Mouse (Mus musculus) forebrain, embryonic 16.5 days (tissue): ENCODE measurements around the gene Gjc1. TPM values are rescaled to one million over a fixed set of nuclear protein-coding genes. Genes with fewer than 3 reads are reported as not detected.

Experiments
- ATAC-seq: fragments of 200-750 bp; cut with Nextera tagmentation; 2 replicates; pipeline ENCODE4 v1.8.0; 2017; ENCODE audit warnings: mild to moderate bottlenecking, moderate library complexity
- H3K27ac ChIP-seq: fragments of 300-500 bp; sonication (generic); 2 replicates; pipeline ENCODE4 v1.5.1; 2014; ENCODE audit warnings: low read length, control low read depth
- H3K27me3 ChIP-seq: fragments of 300-500 bp; sonication (generic); replicated peaks from 2 replicates; pipeline ENCODE4 v1.6.1; 2014; ENCODE audit warnings: low read length; ENCODE audit not compliant: control insufficient read depth, insufficient read depth
- H3K36me3 ChIP-seq: fragments of 300-500 bp; sonication (generic); 2 replicates; pipeline ENCODE4 v1.6.1; 2014; ENCODE audit not compliant: control insufficient read depth, insufficient read depth
- H3K4me1 ChIP-seq: fragments of 300-500 bp; sonication (generic); replicated peaks from 2 replicates; pipeline ENCODE4 v1.6.1; 2014; ENCODE audit warnings: low read length; ENCODE audit not compliant: control insufficient read depth, insufficient read depth
- H3K4me2 ChIP-seq: fragments of 300-500 bp; sonication (generic); 2 replicates; pipeline ENCODE4 v1.6.1; 2014; ENCODE audit warnings: mild to moderate bottlenecking, low read length, control low read depth
- H3K4me3 ChIP-seq: fragments of 300-500 bp; sonication (generic); replicated peaks from 2 replicates; pipeline ENCODE4 v1.5.1; 2014; ENCODE audit warnings: mild to moderate bottlenecking, low read length, control low read depth
- H3K9ac ChIP-seq: fragments of 300-500 bp; sonication (generic); replicated peaks from 2 replicates; pipeline ENCODE4 v1.6.1; 2014; ENCODE audit warnings: low read depth, low read length, control low read depth
- H3K9me3 ChIP-seq: fragments of 300-500 bp; sonication (generic); 2 replicates; pipeline ENCODE4 v1.6.1; 2016; ENCODE audit warnings: low read length; ENCODE audit not compliant: control insufficient read depth
- WGBS: fragments of 180-500 bp; shearing (Covaris S2); extraction: QIAGEN DNeasy Blood & Tissue Kit; methylation state at CpG from one replicate; pipeline ENCODE4 v1.1.7; 2014; 5-methylcytosine and 5-hydroxymethylcytosine counted together
- polyA plus RNA-seq: library from polyadenylated mRNA; unstranded; fragments of >200 nt; fragmentation: Nextera tagmentation; extraction: Ambion mirVana; gene quantifications from 2 replicates; pipeline ENCODE4 v1.2.1, GENCODE M21; 2015

The Gjc1 gene
- 41.9 and 47.9 TPM in 2 replicates for polyA plus RNA-seq

GRCm38 (mm10) chr11:102819021-102819782 lies at the start of gene Gjc1:
Gjc1 (minus strand) TSS chr11:102819700.
- H3K4me1 ChIP-seq = peaks cover 22% of the 10 kb centered on the region
- ATAC-seq = peak; percentile 90
- peaks cover 6% of the 10 kb centered on the region; the same call in 1 of the 2 replicates for H3K27me3 ChIP-seq
- WGBS = under 1% methylated on average over 50 of the region's 97 CpGs
- H3K27ac ChIP-seq = peak within 1 kb of the TSS; percentile 91
- H3K9me3 ChIP-seq = no peaks in the 10 kb centered on the region
- H3K4me2 ChIP-seq = peak within 1 kb of the TSS; percentile 62
- peak within 1 kb of the TSS; percentile 94 for H3K9ac ChIP-seq
- peak within 1 kb of the TSS; percentile 88 for H3K4me3 ChIP-seq
- H3K36me3 ChIP-seq = no peaks in the 10 kb centered on the region

- Histone ChIP-seq H3K4me1 (no peaks in the 10 kb centered on the region), H3K4me2 (no peak overlapping the region), H3K4me3 (no peak overlapping the region), H3K27ac (no peak overlapping the region), H3K9ac (no peak overlapping the region), H3K27me3 (no peaks in the 10 kb centered on the region), H3K9me3 (no peaks in the 10 kb centered on the region), H3K36me3 (peaks cover 34% of the 10 kb centered on the region)
- WGBS = 32% methylated on average over 4 of the region's 4 CpGs
- ATAC-seq = peak; percentile 64; the same call in 1 of the 2 replicates
Observed at GRCm38 (mm10) chr11:102864272-102864671, 44.8 kb upstream of the Gjc1 start.

GRCm38 (mm10) chr11:102859933-102860332 lies 40.4 kb upstream of the Gjc1 start:
- H3K27ac ChIP-seq = peak overlapping the region; percentile 42
- H3K36me3 ChIP-seq = peaks cover 40% of the 10 kb centered on the region
- no peak overlapping the region for H3K9ac ChIP-seq
- WGBS = 66% methylated on average over 8 of the region's 8 CpGs
- no peak overlapping the region for H3K4me3 ChIP-seq
- H3K27me3 ChIP-seq = no peaks in the 10 kb centered on the region
- peak; percentile 28; the same call in 1 of the 2 replicates for ATAC-seq
- no peaks in the 10 kb centered on the region for H3K9me3 ChIP-seq
- no peak overlapping the region for H3K4me2 ChIP-seq
- H3K4me1 ChIP-seq = no peaks in the 10 kb centered on the region

DNA sequence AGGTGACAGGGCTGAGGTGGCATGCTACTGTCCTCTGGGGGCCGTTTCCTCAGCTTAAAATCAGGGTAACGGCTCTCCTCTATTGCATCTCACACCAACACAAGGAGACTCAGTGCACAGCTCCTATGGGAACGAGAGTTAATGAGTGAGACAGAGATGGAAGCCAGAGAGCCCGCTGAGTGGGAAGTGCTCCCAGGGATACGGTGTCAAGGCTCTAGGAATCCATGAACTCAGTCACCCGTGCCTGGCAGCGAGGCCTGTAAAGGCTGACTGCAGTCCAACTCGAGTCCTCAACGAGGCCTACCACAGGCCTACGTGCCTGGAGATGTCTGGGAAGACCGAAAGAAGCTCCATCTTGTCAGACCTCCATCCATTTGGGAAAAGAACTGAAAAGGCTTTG lies 39.5 kb upstream of the Gjc1 start:
- 86% methylated on average over 11 of the region's 11 CpGs for WGBS
- Histone ChIP-seq H3K4me3 (no peak overlapping the region), H3K27me3 (no peaks in the 10 kb centered on the region), H3K27ac (no peak overlapping the region), H3K9me3 (no peaks in the 10 kb centered on the region), H3K4me1 (no peaks in the 10 kb centered on the region), H3K4me2 (no peak overlapping the region), H3K36me3 (peaks cover 43% of the 10 kb centered on the region), H3K9ac (no peak overlapping the region)
- no peak for ATAC-seq

DNA sequence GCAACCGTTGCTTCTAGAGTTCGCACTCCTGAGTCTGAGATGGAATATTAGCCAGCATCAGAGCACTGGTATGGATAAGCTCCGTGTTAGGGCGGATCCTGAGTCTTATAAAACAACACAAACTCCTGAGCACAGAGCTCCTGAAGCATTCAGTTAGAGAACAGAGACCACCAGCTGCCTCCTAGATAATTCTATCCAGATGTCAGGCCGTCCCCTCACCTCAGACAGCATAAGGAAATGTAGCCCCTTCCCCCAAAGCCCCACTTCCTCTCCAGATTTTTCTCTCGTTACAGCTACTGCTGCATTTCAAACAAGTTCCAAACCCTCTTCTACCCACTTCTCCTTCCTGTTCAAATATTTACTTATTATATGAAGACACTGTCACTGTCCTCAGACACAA lies 36.4 kb upstream of the Gjc1 start:
- Histone ChIP-seq H3K9me3 (no peaks in the 10 kb centered on the region), H3K27me3 (no peaks in the 10 kb centered on the region), H3K4me3 (no peak overlapping the region), H3K4me1 (no peaks in the 10 kb centered on the region), H3K9ac (no peak overlapping the region), H3K4me2 (no peak overlapping the region), H3K36me3 (peaks cover 37% of the 10 kb centered on the region), H3K27ac (no peak overlapping the region)
- WGBS = 88% methylated on average over 6 of the region's 6 CpGs
- no peak for ATAC-seq

- no peaks in the 10 kb centered on the region for H3K27me3 ChIP-seq
- no peak overlapping the region for H3K4me3 ChIP-seq
- no peaks in the 10 kb centered on the region for H3K4me1 ChIP-seq
- no peak overlapping the region for H3K4me2 ChIP-seq
- H3K36me3 ChIP-seq = peaks cover 49% of the 10 kb centered on the region
- no peaks in the 10 kb centered on the region for H3K9me3 ChIP-seq
- ATAC-seq = no peak
- H3K9ac ChIP-seq = no peak overlapping the region
- no peak overlapping the region for H3K27ac ChIP-seq
Observed at GRCm38 (mm10) chr11:102853760-102854159, 34.3 kb upstream of the Gjc1 start.

- H3K9ac ChIP-seq = no peak overlapping the region
- ATAC-seq = no peak
- WGBS = 72% methylated on average over 5 of the region's 5 CpGs
- H3K4me2 ChIP-seq = no peak overlapping the region
- H3K9me3 ChIP-seq = no peaks in the 10 kb centered on the region
- no peaks in the 10 kb centered on the region for H3K27me3 ChIP-seq
- no peak overlapping the region for H3K4me3 ChIP-seq
- H3K4me1 ChIP-seq = no peaks in the 10 kb centered on the region
- H3K36me3 ChIP-seq = peaks cover 49% of the 10 kb centered on the region
- no peak overlapping the region for H3K27ac ChIP-seq
Observed at GRCm38 (mm10) chr11:102851883-102852282, 32.4 kb upstream of the Gjc1 start.

GRCm38 (mm10) chr11:102845926-102846325 lies 26.4 kb upstream of the Gjc1 start:
- H3K9ac ChIP-seq = no peak overlapping the region
- WGBS = 94% methylated on average over 10 of the region's 10 CpGs
- ATAC-seq = no peak

DNA sequence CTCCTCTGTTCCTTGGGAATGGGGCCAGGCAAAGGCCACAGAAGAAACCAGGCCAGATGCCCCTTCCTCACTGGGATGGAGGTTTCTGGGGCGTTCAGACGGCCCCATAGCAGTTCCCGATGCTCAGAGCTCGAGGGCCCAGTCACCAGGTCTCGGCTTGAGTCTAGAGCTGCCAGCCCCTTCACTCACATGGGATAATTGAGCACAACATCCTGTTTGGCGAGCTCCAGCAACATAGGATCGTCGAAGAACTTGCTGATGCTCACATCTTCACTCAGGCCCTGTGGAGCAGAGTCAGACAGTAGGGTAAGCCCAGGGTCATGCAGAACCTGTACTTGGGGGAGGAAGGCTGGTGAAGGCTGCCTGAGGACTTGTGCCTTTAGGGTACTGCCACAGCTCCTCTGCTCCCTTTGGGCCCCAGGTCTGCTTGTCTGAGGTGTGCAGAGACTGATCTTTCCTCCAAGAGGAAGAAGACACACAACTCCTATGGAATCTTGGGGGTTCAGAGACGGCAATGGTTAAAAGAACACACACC lies 19.2 kb upstream of the Gjc1 start:
- 86% methylated on average over 9 of the region's 9 CpGs for WGBS
- Histone ChIP-seq H3K9ac (no peak overlapping the region), H3K27ac (no peak overlapping the region), H3K36me3 (peaks cover 26% of the 10 kb centered on the region), H3K27me3 (no peaks in the 10 kb centered on the region), H3K4me1 (no peaks in the 10 kb centered on the region), H3K9me3 (no peaks in the 10 kb centered on the region), H3K4me2 (no peak overlapping the region), H3K4me3 (no peak overlapping the region)
- ATAC-seq = no peak

More at GRCm38 (mm10) chr11:102845926-102846325, 26.4 kb upstream of the Gjc1 start:
- H3K27ac ChIP-seq = no peak overlapping the region
- H3K4me2 ChIP-seq = no peak overlapping the region
- no peaks in the 10 kb centered on the region for H3K4me1 ChIP-seq
- no peak overlapping the region for H3K4me3 ChIP-seq
- H3K36me3 ChIP-seq = peaks cover 63% of the 10 kb centered on the region
- H3K27me3 ChIP-seq = no peaks in the 10 kb centered on the region
- no peaks in the 10 kb centered on the region for H3K9me3 ChIP-seq
